Mouse (Mus musculus): Measurements from ENCODE around the gene Ambp. TPM values are rescaled to one million over a fixed set of nuclear protein-coding genes. Genes with fewer than 3 reads are reported as not detected.

Gene Ambp
- polyA plus RNA-seq, 1 experiment from 2014 or later, result 1.4 TPM

DNA sequence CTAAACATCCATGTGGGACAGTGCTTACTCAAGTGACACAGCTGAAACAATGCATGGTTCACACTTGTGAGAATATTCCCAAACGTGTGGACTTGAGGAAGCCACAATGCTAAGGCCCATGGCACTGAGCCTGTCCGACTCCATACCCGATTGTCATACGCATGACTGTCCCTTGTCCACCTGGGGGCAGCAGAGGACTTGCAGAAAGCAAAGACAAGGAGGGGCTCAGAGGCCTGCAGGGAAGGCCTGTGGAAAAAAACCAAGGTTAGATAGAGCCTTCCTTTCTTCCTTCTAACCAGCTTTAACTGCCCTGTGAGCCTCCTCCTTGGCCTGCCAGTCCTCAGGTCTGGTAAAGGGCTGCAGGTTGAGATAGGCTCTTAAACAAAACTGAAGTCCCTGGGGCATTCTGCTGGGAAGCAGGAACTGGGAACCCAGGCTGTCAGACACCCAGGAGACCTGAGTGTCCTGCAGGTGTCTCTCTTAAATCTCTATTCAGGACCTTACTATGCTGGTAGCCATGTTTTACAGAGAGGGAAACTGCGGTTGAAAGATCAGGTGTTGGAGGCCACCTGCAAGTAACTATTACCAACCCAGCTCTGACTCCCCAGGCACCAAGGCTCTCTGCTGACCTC is 4.5 kb upstream of the Ambp start:
- H3K27ac ChIP-seq, result no peak overlapping the region
- no peak overlapping the region for H3K4me2 ChIP-seq (replicated peaks)
- H3K4me1 ChIP-seq (replicated peaks), result no peaks in the 10 kb centered on the region
- 15% methylated on average over 5 of the region's 5 CpGs for WGBS
- ATAC-seq, result peak; percentile 95
- H3K4me3 ChIP-seq (replicated peaks), result no peak overlapping the region
- H3K9me3 ChIP-seq, result no peaks in the 10 kb centered on the region
- no peaks in the 10 kb centered on the region for H3K36me3 ChIP-seq
- H3K27me3 ChIP-seq, result no peaks in the 10 kb centered on the region
- H3K9ac ChIP-seq (replicated peaks), result no peak overlapping the region

DNA sequence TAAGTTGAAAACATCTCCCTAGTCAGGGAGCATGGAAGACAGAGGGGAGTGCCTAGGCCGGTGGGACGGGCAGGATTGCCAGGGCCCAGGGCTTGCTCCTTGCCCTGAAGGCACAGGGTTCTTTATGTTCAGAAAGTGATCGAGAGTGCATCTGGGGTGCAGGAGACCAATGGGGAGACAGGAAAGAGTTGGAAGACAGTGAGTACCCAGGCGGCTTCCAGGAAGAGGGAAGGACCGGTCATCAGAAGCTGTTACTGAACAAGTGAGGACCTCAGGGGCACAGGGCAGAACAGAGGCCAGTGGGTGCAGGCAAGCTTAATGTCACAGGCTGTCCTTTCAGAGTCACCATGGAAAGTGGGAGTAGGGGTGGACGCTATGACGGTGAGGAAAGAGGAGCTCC is 3.6 kb upstream of the Ambp start:
- H3K4me3 ChIP-seq (replicated peaks), result no peak overlapping the region
- H3K9me3 ChIP-seq, result no peaks in the 10 kb centered on the region
- no peak overlapping the region for H3K27ac ChIP-seq
- H3K4me1 ChIP-seq (replicated peaks), result no peaks in the 10 kb centered on the region
- H3K27me3 ChIP-seq, result no peaks in the 10 kb centered on the region
- whole genome bisulfite sequencing, result 88% methylated on average over 7 of the region's 7 CpGs
- no peaks in the 10 kb centered on the region for H3K36me3 ChIP-seq
- no peak for ATAC-seq
- no peak overlapping the region for H3K4me2 ChIP-seq (replicated peaks)
- H3K9ac ChIP-seq (replicated peaks), result no peak overlapping the region

DNA sequence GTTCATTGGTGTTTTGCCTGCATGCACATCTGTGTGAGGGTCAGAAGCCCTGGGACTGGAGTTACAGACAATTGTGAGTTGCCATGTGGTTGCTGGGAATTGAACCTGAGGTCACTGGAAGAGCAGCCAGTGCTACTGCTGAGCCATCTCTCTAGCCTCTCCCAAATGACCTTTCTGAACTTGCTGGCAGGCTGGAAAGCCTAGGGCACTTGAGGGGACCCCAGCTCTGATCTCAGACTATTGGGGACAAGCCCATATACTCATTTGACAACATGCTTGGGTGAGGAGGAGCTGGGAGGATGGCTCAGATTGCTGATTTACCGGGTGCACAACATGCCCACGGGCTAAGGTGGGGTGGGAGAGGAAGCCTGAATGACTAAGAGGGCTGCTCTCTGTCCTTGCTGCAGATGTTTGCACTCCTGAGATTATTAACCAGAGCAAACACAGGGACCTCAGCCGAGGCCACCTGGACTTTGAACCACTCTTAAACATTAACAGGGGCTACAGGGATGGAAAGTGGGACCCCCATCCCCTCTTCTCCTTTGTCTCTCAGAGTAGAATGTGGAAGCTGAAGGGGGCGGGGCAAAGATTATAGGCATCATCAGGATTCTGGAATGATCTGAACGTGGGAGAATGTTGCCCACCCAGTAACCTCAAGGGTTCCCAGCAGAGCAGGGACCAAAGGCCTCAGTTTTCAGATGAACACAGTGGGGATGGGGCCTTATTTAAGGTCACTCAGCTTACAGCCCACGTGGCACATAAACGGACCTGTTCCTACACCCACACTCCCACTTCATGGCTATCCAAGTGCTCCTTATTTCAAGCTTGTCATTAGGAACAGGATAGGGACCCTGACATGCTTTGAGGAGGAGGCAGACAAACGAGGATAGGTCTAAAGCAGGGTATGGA is 2.4 kb upstream of the Ambp start:
- Histone ChIP-seq H3K27ac (no peak overlapping the region), H3K4me2 (replicated peaks) (no peak overlapping the region), H3K27me3 (no peaks in the 10 kb centered on the region), H3K9ac (replicated peaks) (no peak overlapping the region), H3K36me3 (no peaks in the 10 kb centered on the region), H3K4me3 (replicated peaks) (no peak overlapping the region), H3K9me3 (no peaks in the 10 kb centered on the region), H3K4me1 (replicated peaks) (no peaks in the 10 kb centered on the region)
- ATAC-seq, result no peak
- 78% methylated on average over 8 of the region's 8 CpGs for WGBS

DNA sequence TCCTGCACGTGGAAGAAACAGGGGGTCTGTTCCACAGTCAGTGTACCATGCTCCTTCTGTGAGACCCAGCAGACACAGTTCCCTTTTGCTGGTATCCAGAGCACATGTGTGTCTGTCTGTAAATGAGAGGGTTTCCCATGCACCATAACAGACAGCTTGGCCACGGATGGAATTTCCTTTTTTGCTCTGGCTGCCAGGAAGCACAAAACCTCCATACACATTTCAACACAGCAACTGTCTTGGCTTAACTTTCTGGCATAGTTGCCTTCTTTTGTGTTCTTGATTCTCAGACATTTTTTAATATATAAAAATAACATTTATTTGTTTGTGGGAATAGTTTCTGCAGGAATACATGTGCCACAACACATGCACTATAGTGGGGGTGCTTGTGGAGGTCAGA is 997 bp upstream of the Ambp start:
- H3K27ac ChIP-seq, result no peak overlapping the region
- H3K9me3 ChIP-seq, result no peaks in the 10 kb centered on the region
- ATAC-seq, result no peak
- H3K4me1 ChIP-seq (replicated peaks), result no peaks in the 10 kb centered on the region
- H3K9ac ChIP-seq (replicated peaks), result no peak overlapping the region
- 63% methylated on average over 2 of the region's 2 CpGs for WGBS
- no peaks in the 10 kb centered on the region for H3K27me3 ChIP-seq
- H3K4me2 ChIP-seq (replicated peaks), result no peak overlapping the region
- no peak overlapping the region for H3K4me3 ChIP-seq (replicated peaks)
- H3K36me3 ChIP-seq, result no peaks in the 10 kb centered on the region

DNA sequence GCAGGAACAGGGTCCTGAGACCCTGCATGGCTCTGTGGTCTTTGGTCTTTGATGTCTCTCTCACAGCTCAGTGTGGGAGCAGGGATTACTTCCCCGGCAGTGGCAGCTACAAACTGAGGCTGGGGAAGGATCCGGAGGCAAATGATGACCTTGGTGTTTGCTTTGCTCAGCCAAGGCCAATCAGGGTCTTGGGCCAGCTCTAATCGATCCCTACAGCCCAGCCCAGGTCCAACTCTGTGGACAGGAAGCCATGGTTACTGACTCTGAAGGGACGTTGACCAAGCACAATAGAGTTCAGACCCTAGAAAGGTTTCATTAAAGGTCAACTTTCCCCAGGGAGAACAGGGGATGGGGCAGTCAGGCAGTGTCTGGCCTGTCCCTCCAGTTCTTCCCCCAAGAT is 571 bp downstream of the Ambp start:
- Histone ChIP-seq H3K9ac (replicated peaks) (no peak overlapping the region), H3K4me3 (replicated peaks) (no peak overlapping the region), H3K4me2 (replicated peaks) (no peak overlapping the region), H3K27me3 (no peaks in the 10 kb centered on the region), H3K9me3 (no peaks in the 10 kb centered on the region), H3K4me1 (replicated peaks) (no peaks in the 10 kb centered on the region), H3K27ac (no peak overlapping the region), H3K36me3 (no peaks in the 10 kb centered on the region)
- 54% methylated on average over 4 of the region's 4 CpGs for WGBS
- ATAC-seq, result no peak

DNA sequence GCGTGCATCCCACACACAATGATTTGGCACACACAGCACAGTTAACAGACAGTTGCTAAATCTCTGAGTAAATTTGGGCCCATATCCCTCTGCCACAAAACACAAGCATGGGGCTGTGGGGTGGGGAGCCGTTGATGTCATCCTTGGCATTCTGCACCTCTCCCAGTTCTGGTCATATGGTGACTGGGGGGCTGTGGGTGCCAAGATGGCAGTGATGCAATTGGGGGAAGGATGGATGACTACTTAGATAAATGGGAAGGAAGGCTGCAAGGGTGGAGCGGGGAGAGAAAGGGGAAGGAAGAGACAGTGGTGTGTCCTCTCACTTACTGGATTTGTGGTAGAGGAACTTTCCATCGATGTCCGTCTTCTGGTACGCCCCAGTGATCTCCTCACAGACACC is 3.5 kb downstream of the Ambp start:
- no peak for ATAC-seq
- H3K36me3 ChIP-seq, result no peaks in the 10 kb centered on the region
- no peaks in the 10 kb centered on the region for H3K4me1 ChIP-seq (replicated peaks)
- no peak overlapping the region for H3K9ac ChIP-seq (replicated peaks)
- no peak overlapping the region for H3K27ac ChIP-seq
- no peak overlapping the region for H3K4me3 ChIP-seq (replicated peaks)
- no peak overlapping the region for H3K4me2 ChIP-seq (replicated peaks)
- no peaks in the 10 kb centered on the region for H3K27me3 ChIP-seq
- WGBS, result 92% methylated on average over 6 of the region's 6 CpGs
- H3K9me3 ChIP-seq, result 0 out of 2 replicates have a peak, but pooled peaks cover 4% of the 10 kb centered on the region

DNA sequence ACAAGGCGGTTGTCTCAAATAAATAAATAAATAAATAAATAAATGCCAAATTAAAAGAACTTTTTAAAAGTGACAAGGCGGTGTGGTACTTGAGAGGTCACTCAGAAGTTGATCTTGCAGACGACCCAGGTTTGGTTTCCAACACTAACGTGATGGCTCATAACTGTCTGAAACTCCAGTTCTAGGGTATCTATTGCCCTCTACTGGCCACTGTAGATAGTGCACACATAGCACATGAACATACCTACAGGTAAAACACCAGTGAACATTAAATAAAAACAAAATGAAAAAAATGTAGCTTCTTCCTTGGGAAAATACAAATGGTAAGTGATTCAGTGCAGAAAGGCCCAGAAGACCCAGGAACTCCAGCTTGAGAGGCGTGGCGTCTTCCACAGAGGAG is 7.3 kb downstream of the Ambp start:
- Histone ChIP-seq H3K36me3 (no peaks in the 10 kb centered on the region), H3K9ac (replicated peaks) (no peak overlapping the region), H3K27me3 (no peaks in the 10 kb centered on the region), H3K9me3 (0 out of 2 replicates have a peak, but pooled peaks cover 4% of the 10 kb centered on the region), H3K4me2 (replicated peaks) (no peak overlapping the region), H3K27ac (no peak overlapping the region), H3K4me1 (replicated peaks) (0 out of 2 replicates have a peak, but pooled peaks cover 2% of the 10 kb centered on the region), H3K4me3 (replicated peaks) (no peak overlapping the region)
- whole genome bisulfite sequencing, result 95% methylated on average over 6 of the region's 6 CpGs
- ATAC-seq, result no peak

DNA sequence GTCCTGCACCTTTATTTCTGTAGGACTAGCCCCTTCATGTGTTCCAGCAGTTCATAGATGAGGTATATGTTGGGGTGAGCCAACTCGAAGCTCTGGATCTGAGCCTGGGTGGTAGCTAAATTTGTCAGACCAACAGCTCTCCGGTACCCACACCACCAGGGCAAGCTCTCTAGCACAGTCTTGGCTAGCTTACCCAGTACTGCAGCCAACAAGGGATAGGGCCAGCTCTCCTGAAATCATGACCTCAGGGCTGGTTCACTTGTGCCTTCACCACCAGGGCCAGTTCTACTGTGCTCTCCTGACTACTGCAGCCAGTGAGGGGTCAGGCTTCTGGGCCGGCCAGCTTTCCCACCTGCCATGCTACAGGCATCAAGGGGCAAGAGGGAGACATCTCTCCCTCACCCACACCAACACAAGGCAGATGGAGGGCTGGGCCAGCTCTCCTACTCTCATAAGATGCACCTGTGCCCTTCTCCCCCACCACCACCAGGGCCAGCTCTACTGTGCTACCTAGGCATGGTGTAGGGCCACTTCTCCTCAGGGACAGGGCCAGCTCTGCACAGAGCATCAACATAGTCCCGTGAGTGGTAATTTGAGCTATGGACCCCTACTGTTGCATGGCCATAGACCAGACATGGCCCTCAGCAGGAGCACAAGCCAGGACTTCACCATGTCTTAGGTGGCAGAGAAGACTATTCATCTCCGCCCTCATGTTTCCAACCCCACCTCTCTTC is 24.5 kb downstream of the Ambp start:
- 98% methylated on average over 5 of the region's 5 CpGs for WGBS
- ATAC-seq, result peak; percentile 55
- Histone ChIP-seq H3K4me1 (replicated peaks) (no peaks in the 10 kb centered on the region), H3K4me2 (replicated peaks) (no peak overlapping the region), H3K27ac (no peak overlapping the region), H3K9me3 (no peaks in the 10 kb centered on the region), H3K36me3 (peaks cover 59% of the 10 kb centered on the region), H3K9ac (replicated peaks) (no peak overlapping the region), H3K4me3 (replicated peaks) (no peak overlapping the region), H3K27me3 (no peaks in the 10 kb centered on the region)

DNA sequence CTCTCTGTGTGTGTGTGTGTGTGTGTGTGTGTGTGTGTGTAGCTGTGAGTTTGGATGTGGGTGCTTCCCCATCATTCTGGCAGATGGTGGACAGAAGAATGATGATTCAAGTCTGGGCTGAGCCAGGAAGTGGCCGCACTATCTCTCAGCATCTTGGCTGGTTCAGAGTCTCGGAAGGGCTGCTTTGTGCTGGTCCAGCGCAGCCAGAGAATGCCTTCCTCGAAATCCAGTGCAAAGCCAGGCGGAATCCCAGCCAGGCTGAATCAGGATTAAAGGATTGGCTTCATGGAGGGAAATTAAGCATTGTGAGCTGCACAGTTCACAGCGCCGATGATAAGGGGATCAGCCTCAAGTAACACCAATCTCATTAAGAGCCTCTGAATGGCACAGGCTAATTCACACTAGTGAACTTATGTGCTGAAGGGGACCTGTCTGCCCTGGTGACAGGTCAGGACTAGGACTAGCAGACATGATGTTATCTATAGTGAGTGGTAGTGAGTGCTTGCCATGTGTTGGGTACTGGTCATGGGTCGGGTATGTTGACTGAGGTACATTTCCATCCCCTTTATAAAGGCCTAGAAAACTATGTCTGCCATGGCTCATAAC is 29.6 kb downstream of the Ambp start:
- Histone ChIP-seq H3K9me3 (no peaks in the 10 kb centered on the region), H3K36me3 (peaks cover 50% of the 10 kb centered on the region), H3K27ac (0 out of 2 replicates have a peak overlapping the region, but pooled peaks have one; percentile 30), H3K27me3 (no peaks in the 10 kb centered on the region), H3K9ac (replicated peaks) (no peak overlapping the region), H3K4me2 (replicated peaks) (no peak overlapping the region), H3K4me1 (replicated peaks) (peaks cover 6% of the 10 kb centered on the region; the same call in 1 of the 2 replicates), H3K4me3 (replicated peaks) (no peak overlapping the region)
- ATAC-seq, result peak; percentile 68
- WGBS, result 17% methylated on average over 8 of the region's 8 CpGs

DNA sequence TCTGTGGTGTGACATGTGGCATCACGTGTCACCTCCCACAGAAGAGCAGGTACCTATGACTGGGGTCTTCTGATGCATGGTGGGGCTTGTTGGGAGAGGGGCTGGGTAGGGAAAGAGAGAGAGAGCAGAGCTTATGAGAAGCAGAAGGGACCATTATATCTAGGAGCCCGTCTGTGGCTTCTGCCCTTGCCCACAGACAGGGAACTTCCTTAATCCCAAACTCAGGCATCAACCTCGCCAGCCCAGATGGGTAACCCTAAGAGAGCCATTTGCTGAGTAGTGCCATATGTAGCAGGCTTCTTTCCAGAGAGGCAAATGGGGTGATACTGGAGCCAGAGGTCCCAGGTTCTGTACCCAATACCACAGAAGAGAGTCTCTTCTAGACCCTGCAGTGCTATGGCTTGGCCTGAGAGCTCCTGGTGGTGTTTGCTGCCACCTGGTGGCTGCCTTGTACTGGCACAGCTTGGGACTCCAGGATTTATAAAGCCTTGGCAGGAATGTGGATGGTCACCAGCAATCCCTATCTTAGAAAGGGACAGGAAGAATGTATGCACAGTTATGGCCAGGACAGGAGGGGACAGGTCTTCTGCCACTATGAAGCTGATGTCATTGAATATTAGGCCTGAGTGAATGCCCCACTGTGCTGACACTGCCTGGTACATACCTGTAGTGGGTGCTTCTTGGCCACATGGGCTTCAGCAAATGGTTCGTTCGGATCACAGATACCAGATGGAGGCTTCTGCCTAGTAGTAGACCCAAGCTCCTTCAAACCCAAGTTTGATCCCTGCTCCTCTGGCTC is 35.8 kb downstream of the Ambp start:
- WGBS, result 89% methylated on average over 5 of the region's 5 CpGs
- Histone ChIP-seq H3K4me3 (replicated peaks) (no peak overlapping the region), H3K27me3 (no peaks in the 10 kb centered on the region), H3K9me3 (no peaks in the 10 kb centered on the region), H3K36me3 (peaks cover 64% of the 10 kb centered on the region), H3K4me1 (replicated peaks) (no peaks in the 10 kb centered on the region), H3K9ac (replicated peaks) (no peak overlapping the region), H3K4me2 (replicated peaks) (no peak overlapping the region), H3K27ac (no peak overlapping the region)
- peak; percentile 89 for ATAC-seq

DNA sequence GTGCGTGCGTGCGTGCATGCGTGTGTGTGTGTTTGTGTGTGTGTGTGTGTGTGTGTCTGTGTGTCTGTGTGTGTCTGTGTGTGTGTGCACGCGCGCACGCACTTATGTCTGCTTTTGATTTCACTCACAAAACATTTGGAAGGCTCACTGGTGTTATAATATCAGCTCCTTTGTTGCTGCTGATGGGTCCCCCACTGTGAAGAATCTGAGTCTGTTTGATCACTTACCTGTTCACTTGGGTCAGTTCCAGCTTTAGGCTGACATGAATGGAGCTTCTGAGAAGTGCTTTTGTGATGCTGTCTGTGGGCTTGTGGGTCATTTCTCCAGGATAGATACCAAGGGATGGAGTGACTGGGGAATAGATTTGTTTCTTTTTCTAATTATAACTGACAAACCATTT is 48.9 kb downstream of the Ambp start:
- no peaks in the 10 kb centered on the region for H3K27me3 ChIP-seq
- H3K9ac ChIP-seq (replicated peaks), result no peak overlapping the region
- no peak overlapping the region for H3K4me2 ChIP-seq (replicated peaks)
- no peak overlapping the region for H3K27ac ChIP-seq
- H3K4me3 ChIP-seq (replicated peaks), result no peak overlapping the region
- H3K36me3 ChIP-seq, result peaks cover 54% of the 10 kb centered on the region
- H3K4me1 ChIP-seq (replicated peaks), result no peaks in the 10 kb centered on the region
- 97% methylated on average over 8 of the region's 8 CpGs for WGBS
- ATAC-seq, result no peak
- H3K9me3 ChIP-seq, result no peaks in the 10 kb centered on the region
